In the genomic region with DNA sequence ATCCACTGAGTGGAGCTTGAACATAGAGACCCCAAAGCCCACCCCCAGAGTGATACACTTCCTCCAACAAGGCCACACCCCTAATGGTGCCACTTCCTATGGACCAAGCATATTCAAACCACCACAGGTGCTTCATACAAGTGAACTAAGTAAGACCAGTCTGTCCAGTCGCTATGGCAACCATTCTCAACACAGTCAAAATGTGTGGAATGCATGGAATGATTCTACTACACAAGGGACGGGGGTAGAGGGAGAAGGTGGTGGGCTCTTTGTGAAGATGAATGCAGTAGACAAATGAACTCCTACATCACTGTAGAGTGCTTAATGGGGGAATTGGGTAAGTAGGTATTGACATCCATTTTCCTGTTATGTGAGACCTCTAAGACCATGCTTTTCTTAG, we compare ENCODE assay signal across 17 mouse cellular contexts.
"Had no signal": no experiment of that assay in that cellular context is flagged by ENCODE, and none has a peak within 500 bp of the region (broad histone marks: within the 10 kb centered on the region; RNA-seq: fewer than 3 reads in every experiment).

No protein-coding gene starts in this region.

- H3K4me3 ChIP-seq: limb, embryonic 12.5 days; midbrain, embryonic 13.5 days; myocyte; neural tube, embryonic 15.5 days had no signal

- H3K4me2 ChIP-seq: limb, embryonic 12.5 days; midbrain, embryonic 13.5 days; neural tube, embryonic 15.5 days had no signal

- H3K4me1 ChIP-seq: limb, embryonic 12.5 days; midbrain, embryonic 13.5 days; neural tube, embryonic 15.5 days had no signal

- H3K27me3 ChIP-seq: limb, embryonic 12.5 days; midbrain, embryonic 13.5 days had no signal

- H3K9ac ChIP-seq: limb, embryonic 12.5 days; liver, embryonic 14.5 days; midbrain, embryonic 13.5 days; neural tube, embryonic 15.5 days had no signal

- ATAC-seq: lung, postnatal 0 days; midbrain, embryonic 13.5 days had no signal

- DNase-seq: kidney, adult 9 months; kidney, postnatal 36 days; layer of hippocampus, adult 9-11 months; liver; lung, adult 18-20 months; lung, postnatal 4 days; right cerebral cortex, adult 18-20 months; thymus, adult 18-20 months; thymus, postnatal 14 days had no signal

- H3K36me3 ChIP-seq: limb, embryonic 12.5 days; midbrain, embryonic 13.5 days; neural tube, embryonic 15.5 days had no signal

- H3K9me3 ChIP-seq: limb, embryonic 12.5 days; midbrain, embryonic 13.5 days; neural tube, embryonic 15.5 days had no signal

- H3K27ac ChIP-seq: kidney, postnatal 0 days; limb, embryonic 12.5 days; liver, embryonic 14.5 days; midbrain, embryonic 13.5 days; neural tube, embryonic 15.5 days; stomach, postnatal 0 days had no signal
